Mouse (Mus musculus) lung, postnatal 36 days (tissue): ENCODE data around the gene Pcgf2.
"Not testable (repeated sequence)": the region's sequence is repeated elsewhere in the genome, so short reads cannot be mapped to it uniquely, and the experiment has no call there.

Experiments used
- DNase-seq: peaks from one replicate; pipeline ENCODE4 v3.0.0; 2022; ENCODE audit warnings: mixed read lengths

Pcgf2 gene

GRCm38 (mm10) chr11:97665431-97665830 is 34.9 kb downstream of the Pcgf2 start:
- DNase-seq, result no peak

GRCm38 (mm10) chr11:97664771-97665240 is 35.5 kb downstream of the Pcgf2 start:
- DNase-seq, result peak; percentile 48

DNA sequence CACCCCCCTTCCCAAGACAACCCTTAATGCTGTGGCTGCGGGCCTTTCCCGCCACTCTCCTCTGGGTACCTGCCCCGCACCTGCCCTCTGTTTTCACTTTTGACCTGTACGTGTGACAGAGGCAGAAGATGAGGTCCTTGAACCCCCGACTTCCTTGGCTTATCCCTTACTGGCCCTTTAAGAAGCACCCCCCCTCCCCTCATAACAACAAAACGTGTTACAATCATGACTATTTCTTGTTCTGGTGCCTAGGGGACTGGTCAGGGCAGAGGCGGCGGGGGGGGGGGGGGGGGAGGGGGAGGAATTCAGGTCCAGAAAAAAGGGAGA is 36.0 kb downstream of the Pcgf2 start:
- DNase-seq, result no peak

DNA sequence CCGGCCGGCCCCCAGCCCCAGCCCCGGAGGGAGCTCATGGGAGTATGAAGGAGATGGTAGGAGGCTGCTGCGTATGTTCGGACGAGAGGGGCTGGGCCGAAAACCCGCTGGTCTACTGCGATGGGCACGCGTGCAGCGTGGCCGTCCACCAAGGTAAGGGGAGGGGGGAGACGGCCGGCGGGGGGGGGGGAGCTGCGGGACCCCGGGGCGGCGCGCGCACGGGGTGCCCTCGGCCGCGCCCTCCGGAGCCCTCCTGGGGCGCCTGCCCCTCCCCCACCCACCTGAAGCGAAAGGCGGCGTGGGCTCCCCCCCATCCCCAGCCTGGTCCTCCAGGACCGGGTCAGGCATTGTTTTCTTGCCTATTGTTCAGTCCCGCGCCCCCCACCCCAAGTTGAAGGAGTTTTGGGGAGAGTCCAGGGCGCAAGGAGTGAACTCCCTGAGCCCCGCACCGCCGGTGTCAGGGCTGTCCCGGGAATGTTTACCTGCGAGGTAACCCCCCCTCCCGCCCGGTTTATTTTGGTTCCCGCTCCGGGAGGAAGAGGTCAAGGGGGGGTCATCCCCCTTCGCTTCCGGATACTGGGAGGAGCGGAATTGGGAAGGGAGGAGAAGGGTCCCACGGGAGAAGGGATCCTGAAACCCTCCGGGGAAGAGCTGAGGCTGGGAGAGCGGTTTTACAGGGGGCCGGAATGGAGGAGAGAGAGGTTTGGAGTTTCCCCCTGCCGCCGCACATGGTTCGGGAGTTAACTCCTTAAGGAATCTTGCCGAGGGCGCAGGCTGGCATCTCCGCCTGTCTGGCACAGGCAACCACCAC is 36.6 kb downstream of the Pcgf2 start:
- DNase-seq, result peak; percentile 64

GRCm38 (mm10) chr11:97662893-97663527 is 37.3 kb downstream of the Pcgf2 start, which contains the start of gene Mllt6:
TSS of gene Mllt6 (plus strand) at chr11:97663414.
- DNase-seq, result peak; percentile 86

DNA sequence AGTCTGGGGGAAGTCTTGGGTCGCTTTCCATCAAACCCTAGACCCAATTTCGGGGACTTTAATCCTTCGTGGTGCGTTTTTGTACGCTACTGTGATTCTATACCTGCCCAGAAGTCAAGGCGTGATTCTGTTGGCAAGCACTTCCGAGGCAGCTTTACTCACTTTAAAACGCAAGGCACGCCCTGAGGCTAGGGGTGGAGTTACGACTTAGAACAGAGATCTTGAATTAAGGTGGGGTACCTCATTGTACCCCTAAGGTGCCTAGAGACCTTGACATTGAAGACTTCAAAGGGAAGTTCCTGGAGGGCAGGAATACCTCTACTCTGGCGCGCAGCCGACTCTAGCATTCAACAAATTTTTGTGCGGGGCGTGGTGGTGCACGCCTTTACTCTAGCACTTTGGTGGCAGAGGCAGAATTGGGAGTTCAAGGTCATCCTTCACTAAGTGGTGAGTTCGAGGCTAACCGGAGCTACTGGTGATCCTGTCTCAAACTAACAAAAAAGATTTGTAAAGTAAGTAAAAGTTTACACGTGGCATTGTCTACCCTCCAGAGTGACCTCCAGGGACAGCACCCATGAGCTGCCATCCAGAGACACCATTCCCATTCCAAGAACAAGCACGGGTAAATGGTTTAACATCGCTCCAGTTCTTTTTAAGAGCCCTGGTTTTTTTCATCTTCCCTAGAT is 37.9 kb downstream of the Pcgf2 start:
- DNase-seq, result peak; percentile 80

GRCm38 (mm10) chr11:97661648-97662133 is 38.6 kb downstream of the Pcgf2 start:
- DNase-seq, result peak; percentile 92

DNA sequence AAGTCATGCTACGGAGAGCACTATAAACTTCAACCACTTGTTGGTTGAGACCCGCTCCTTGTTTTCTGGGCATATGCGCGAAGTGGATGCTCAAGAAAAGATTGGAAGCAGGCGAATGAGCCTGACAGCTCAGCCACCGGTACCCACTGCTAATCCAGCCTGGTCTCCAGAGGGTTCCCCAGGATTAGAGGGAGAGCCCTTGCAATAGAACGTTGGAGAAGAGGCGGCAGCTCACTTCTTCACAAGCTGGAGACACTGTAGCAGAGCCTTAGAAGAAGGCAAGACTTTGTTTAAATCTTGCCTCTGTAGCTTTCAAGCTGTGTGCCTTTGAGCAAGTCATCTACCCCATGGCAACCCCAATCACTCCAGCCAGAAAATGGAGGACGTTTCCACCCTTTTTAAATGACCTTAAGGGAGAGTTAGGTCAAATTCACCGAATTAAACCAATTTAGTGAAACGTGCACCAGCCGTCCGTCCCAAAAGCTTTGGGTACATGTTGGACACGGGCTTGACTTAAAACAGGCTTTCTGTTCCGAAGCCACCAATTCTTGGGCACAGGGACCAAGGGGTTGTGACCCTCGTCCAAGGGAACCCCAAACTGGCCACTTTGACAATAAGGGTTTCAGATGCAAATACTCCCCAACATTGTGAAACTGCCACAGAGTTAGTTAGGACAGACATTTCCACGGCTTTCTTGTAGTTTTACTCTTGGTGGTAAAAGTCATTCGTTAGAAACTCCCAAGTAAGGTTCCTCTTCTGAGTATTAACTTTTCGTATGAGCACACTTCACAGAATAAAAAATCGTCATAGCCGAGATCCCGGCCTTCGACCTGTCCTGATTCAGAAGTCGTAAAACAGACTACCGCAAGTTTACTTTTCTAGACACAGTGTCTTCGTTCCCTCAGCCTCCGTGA is 39.3 kb downstream of the Pcgf2 start:
- no peak for DNase-seq

DNA sequence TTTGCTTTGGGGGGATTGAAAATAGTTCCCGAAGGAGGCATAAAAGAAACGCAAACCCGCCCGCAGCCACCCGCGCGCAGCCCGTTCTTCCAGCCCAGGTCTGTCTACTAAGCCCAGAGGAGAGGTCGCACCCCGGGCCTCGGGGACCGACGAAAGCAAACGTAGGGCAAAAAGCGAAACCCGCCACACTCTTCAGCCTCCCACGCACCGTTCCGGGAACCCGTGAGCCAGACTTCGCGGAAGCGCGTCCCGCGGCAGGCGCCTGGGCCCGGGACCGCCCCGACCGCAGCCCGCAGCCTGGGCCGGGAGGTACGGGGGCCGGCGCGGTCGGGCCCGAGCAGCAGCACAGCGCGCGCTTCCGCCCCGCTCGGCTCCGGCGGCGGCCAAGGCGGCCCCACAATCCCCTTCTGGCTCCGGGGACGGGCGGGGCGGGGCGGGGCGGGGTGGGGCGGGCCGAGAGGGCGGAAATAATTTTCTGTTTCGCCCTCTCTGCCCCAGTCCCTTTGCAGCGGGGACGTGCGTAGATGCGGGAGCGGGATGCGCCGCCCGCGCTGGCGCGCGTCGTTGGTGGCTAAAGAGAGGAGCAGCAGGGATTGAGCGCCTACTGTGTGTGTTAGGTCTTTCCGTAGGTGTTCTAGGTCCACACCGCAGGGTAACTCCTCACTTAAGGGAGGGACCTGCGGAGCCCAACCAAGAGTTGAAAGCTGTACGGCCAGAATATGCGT is 40.1 kb downstream of the Pcgf2 start:
- peak; percentile 76 for DNase-seq

- DNase-seq, result peak; percentile 60
These were observed 40.9 kb downstream of the Pcgf2 start for GRCm38 (mm10) chr11:97659267-97659989.

- no peak for DNase-seq
These were observed 41.5 kb downstream of the Pcgf2 start for GRCm38 (mm10) chr11:97658751-97659266.

DNA sequence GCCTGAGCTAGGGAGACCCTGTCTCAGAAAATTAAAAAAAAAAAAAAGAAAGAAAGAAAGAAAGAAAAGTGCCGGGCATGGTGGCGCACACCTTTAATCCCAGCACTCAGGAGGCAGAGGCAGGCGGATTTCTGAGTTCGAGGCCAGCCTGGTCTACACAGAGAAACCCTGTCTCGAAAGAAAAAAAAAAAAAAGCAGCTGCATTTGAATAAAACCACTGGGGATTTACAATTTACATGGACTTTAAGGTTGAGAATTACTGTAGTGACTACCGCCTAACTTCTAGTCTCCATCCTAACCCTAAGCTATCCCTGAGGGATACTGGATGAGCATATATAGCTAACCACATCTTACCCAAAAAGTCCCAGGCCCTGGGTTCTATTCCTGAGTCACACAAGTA is 42.3 kb downstream of the Pcgf2 start:
- not testable (repeated sequence) for DNase-seq

DNA sequence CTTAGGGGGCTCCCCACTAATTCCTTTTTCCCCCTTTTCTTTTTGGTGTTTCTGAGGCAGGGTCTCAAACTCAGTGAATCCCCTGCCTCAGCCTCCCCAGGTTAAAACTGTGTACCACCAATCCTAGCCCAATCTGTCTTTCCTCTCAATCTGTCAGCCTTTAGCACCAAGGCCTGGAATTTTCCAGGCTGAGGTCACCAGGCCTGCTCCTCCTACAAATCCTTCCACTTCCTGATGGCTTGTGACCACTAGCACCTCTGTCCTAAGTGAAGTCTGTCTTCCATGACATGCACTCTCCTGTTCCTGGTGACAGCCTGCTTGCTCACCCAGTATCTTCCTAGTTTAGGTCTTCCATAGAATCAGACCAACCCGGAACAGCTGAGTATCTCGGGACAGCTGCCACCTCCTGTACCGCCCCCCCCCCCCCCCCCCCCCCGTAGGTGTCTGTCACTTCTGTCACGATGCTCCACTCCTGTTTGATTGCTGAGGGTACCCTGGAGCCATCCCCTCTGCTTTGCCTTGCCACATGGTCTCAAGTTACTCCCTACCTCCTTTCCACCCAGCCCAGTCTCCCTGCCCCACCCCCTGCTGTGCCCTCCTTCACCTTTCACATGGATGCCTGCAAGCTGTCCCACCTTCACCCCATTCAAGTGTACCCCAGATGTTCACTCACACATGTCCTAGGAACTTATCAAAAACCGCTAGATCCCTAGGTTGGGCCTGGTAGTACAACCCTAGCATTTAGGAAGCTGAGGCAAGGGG is 42.9 kb downstream of the Pcgf2 start:
- no peak for DNase-seq

GRCm38 (mm10) chr11:97656269-97656971 is 43.9 kb downstream of the Pcgf2 start:
- DNase-seq, result no peak

GRCm38 (mm10) chr11:97654210-97654609 is 46.1 kb downstream of the Pcgf2 start:
- no peak for DNase-seq

- not testable (repeated sequence) for DNase-seq
These were observed 46.9 kb downstream of the Pcgf2 start for GRCm38 (mm10) chr11:97653376-97653775.

GRCm38 (mm10) chr11:97650341-97650740 is 50.0 kb downstream of the Pcgf2 start:
- no peak for DNase-seq

- DNase-seq, result not testable (repeated sequence)
These were observed 51.8 kb downstream of the Pcgf2 start for GRCm38 (mm10) chr11:97648541-97648940.

GRCm38 (mm10) chr11:97644834-97645233 is 55.5 kb downstream of the Pcgf2 start:
- peak; percentile 92 for DNase-seq
